Mouse (Mus musculus): Measurements from ENCODE around the gene Tollip. TPM values are rescaled to one million over a fixed set of nuclear protein-coding genes. Genes with fewer than 3 reads are reported as not detected.
"Not testable (repeated sequence)": the region's sequence is repeated elsewhere in the genome, so short reads cannot be mapped to it uniquely, and the experiment has no call there.

The Tollip gene
- polyA plus RNA-seq, 1 experiment = 232 TPM

DNA sequence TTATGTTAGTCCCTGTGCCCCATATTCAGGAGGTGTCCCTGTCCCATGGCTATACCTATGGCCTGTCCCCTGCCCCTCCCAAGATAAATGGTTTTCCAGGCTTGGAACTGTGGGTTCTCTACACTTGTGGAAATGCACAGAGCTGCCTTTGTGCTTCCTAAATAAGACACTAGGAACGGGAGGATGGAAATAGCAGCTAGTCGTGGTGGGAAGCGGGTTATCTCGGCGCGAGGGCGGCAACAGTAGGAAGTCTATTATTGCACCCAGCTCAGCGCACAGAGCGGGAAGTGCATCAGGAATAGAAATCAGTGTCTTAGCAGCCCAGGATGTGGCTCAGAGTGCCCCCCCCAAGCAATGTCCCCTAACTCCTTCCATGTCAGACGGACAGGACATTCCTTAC is 10.3 kb upstream of the Tollip start:
- no peaks in the 10 kb centered on the region; the same call in 1 of the 2 replicates for H3K36me3 ChIP-seq (ENCODE audit: control insufficient read depth, insufficient read depth, low read length)
- H3K27ac ChIP-seq (ENCODE audit: control insufficient read depth, insufficient read depth, low read depth, low read length) = no peak overlapping the region
- H3K4me1 ChIP-seq (ENCODE audit: control insufficient read depth, insufficient read depth, low read length) = peaks cover 4% of the 10 kb centered on the region
- no peaks in the 10 kb centered on the region for H3K27me3 ChIP-seq (ENCODE audit: control insufficient read depth, insufficient read depth, low read length)
- no peak overlapping the region for H3K4me3 ChIP-seq (ENCODE audit: control insufficient read depth, low read depth, low read length)
- TF ChIP-seq POLR2A (IDR thresholded peaks at IDR 0.05; ENCODE audit: control insufficient read depth, low read depth, low read length) = no peak
- no peak for TF ChIP-seq CTCF (IDR thresholded peaks at IDR 0.05; ENCODE audit: control insufficient read depth, insufficient read depth, insufficient replicate concordance, low read depth, low read length)

DNA sequence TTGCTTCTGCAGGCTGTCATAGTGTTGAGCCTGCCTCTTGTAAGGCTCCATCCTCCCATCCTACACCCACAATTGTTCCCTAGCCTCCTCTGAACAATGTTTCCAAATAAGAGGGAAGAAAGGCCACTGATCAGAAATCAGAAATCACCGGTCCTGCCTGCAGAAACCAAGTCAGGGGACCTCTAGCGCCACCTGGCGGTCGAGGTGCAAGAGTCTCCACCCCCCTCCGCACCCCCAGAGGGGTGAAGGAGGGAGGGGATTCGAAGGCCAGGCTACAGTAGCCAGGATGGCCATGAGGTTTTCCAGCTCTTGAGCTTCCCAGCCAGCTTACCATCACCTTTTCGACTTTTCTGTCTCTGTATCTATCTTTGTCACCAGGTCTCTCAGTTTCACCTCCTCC is 6.6 kb upstream of the Tollip start:
- TF ChIP-seq POLR2A (IDR thresholded peaks at IDR 0.05; ENCODE audit: control insufficient read depth, low read depth, low read length) = no peak
- TF ChIP-seq CTCF (IDR thresholded peaks at IDR 0.05; ENCODE audit: control insufficient read depth, insufficient read depth, insufficient replicate concordance, low read depth, low read length) = peak; percentile 77
- Histone ChIP-seq H3K36me3 (ENCODE audit: control insufficient read depth, insufficient read depth, low read length) (no peaks in the 10 kb centered on the region), H3K4me3 (ENCODE audit: control insufficient read depth, low read depth, low read length) (peak overlapping the region; percentile 84), H3K27ac (ENCODE audit: control insufficient read depth, insufficient read depth, low read depth, low read length) (peak overlapping the region; percentile 83), H3K4me1 (ENCODE audit: control insufficient read depth, insufficient read depth, low read length) (peaks cover 4% of the 10 kb centered on the region), H3K27me3 (ENCODE audit: control insufficient read depth, insufficient read depth, low read length) (no peaks in the 10 kb centered on the region)

DNA sequence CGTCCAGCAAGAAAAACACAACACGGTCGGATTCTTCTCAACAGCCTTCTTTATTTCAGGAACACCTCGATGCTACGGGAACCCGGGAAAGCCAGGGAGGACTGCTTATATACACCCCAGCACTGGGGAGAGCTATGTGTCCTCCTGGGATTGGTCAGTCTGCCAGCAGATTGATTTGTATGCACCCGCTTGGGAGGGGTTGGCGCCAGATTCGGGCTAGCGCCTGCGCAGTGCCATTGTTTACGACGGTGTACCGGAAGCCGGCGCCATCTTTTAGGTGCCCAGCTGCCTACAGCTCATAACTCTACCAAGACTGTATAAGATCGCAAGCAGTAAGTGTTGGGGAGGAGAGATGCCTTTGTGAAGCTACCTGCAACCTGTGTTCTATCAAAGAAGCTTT is 5.8 kb upstream of the Tollip start:
- not testable (repeated sequence) for H3K4me1 ChIP-seq (ENCODE audit: control insufficient read depth, insufficient read depth, low read length); H3K27me3 ChIP-seq (ENCODE audit: control insufficient read depth, insufficient read depth, low read length); H3K36me3 ChIP-seq (ENCODE audit: control insufficient read depth, insufficient read depth, low read length)
- Histone ChIP-seq H3K4me3 (ENCODE audit: control insufficient read depth, low read depth, low read length) (peak overlapping the region; percentile 84), H3K27ac (ENCODE audit: control insufficient read depth, insufficient read depth, low read depth, low read length) (peak overlapping the region; percentile 83)
- TF ChIP-seq POLR2A (IDR thresholded peaks at IDR 0.05; ENCODE audit: control insufficient read depth, low read depth, low read length) = 0 out of 2 replicates have a peak, but pooled peaks have one; percentile 8

DNA sequence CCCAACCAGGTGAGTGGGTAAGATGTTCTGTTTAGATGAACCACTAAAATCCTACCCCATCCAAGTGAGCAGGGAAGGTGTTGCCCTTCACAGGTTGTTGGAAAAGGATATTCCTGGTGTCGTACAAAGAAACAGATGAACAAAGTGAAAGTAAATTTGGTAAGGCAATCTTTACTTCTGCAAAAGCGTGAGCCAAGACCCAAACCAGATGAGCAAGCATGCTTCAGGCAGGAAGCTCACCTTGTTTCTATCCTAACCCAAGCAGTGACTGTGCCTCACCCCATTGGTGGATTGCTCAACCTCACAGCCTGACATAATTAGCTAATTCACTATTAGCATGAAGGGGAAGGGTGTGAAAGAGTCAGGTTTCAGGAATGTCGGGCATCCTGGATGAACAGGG is 7.0 kb downstream of the Tollip start:
- Histone ChIP-seq H3K4me3 (ENCODE audit: control insufficient read depth, low read depth, low read length) (no peak overlapping the region), H3K4me1 (ENCODE audit: control insufficient read depth, insufficient read depth, low read length) (no peaks in the 10 kb centered on the region), H3K27me3 (ENCODE audit: control insufficient read depth, insufficient read depth, low read length) (no peaks in the 10 kb centered on the region), H3K36me3 (ENCODE audit: control insufficient read depth, insufficient read depth, low read length) (no peaks in the 10 kb centered on the region), H3K27ac (ENCODE audit: control insufficient read depth, insufficient read depth, low read depth, low read length) (no peak overlapping the region)
- no peak for TF ChIP-seq POLR2A (IDR thresholded peaks at IDR 0.05; ENCODE audit: control insufficient read depth, low read depth, low read length)
- TF ChIP-seq CTCF (IDR thresholded peaks at IDR 0.05; ENCODE audit: control insufficient read depth, insufficient read depth, insufficient replicate concordance, low read depth, low read length) = no peak

DNA sequence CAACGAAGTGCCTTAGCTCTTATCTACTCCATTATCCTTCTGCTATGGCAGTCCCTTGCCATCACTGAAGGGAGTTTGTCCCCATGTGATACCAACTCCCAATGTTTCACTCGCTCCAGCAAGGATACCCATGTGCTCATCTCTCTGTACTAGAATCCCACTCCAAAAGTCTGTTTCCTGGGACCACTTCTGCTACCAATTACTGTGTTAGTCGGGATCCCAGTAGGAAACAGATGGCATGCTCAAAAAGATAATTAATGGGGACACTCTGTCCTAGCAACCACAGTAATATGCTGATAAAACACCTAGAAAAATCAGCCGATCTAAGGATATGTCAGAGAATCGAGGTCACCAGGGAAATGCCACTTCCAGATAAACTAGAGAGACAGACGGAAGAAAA is 9.7 kb downstream of the Tollip start:
- Histone ChIP-seq H3K4me1 (ENCODE audit: control insufficient read depth, insufficient read depth, low read length) (no peaks in the 10 kb centered on the region), H3K27ac (ENCODE audit: control insufficient read depth, insufficient read depth, low read depth, low read length) (no peak overlapping the region), H3K4me3 (ENCODE audit: control insufficient read depth, low read depth, low read length) (no peak overlapping the region), H3K36me3 (ENCODE audit: control insufficient read depth, insufficient read depth, low read length) (no peaks in the 10 kb centered on the region), H3K27me3 (ENCODE audit: control insufficient read depth, insufficient read depth, low read length) (no peaks in the 10 kb centered on the region)
- TF ChIP-seq POLR2A (IDR thresholded peaks at IDR 0.05; ENCODE audit: control insufficient read depth, low read depth, low read length) (no peak), CTCF (IDR thresholded peaks at IDR 0.05; ENCODE audit: control insufficient read depth, insufficient read depth, insufficient replicate concordance, low read depth, low read length) (no peak)

DNA sequence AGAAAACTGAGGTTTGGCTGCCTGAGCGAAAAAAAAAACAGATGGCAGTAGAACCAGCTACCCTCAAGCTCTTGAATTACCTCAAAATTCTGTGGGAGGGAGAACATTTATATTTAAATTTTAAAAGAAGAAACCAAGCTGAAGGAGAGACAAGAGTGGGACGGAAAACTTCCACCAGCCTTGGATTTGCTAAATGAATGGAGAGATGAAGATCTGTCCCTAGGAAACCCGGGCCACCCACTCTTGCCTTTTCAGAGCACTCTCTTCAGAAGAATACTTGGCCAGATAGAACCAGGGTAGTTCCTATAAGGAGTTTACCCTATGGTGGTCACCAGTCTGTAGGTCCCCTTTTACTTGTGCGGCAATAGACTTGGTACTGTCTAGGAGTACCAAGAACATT is 15.5 kb downstream of the Tollip start:
- H3K36me3 ChIP-seq (ENCODE audit: control insufficient read depth, insufficient read depth, low read length) = peaks cover 1% of the 10 kb centered on the region
- TF ChIP-seq POLR2A (IDR thresholded peaks at IDR 0.05; ENCODE audit: control insufficient read depth, low read depth, low read length) = no peak
- TF ChIP-seq CTCF (IDR thresholded peaks at IDR 0.05; ENCODE audit: control insufficient read depth, insufficient read depth, insufficient replicate concordance, low read depth, low read length) = no peak
- no peaks in the 10 kb centered on the region for H3K27me3 ChIP-seq (ENCODE audit: control insufficient read depth, insufficient read depth, low read length)
- H3K4me3 ChIP-seq (ENCODE audit: control insufficient read depth, low read depth, low read length) = peak overlapping the region; percentile 97
- peaks cover 2% of the 10 kb centered on the region for H3K4me1 ChIP-seq (ENCODE audit: control insufficient read depth, insufficient read depth, low read length)
- peak overlapping the region; percentile 90 for H3K27ac ChIP-seq (ENCODE audit: control insufficient read depth, insufficient read depth, low read depth, low read length)

DNA sequence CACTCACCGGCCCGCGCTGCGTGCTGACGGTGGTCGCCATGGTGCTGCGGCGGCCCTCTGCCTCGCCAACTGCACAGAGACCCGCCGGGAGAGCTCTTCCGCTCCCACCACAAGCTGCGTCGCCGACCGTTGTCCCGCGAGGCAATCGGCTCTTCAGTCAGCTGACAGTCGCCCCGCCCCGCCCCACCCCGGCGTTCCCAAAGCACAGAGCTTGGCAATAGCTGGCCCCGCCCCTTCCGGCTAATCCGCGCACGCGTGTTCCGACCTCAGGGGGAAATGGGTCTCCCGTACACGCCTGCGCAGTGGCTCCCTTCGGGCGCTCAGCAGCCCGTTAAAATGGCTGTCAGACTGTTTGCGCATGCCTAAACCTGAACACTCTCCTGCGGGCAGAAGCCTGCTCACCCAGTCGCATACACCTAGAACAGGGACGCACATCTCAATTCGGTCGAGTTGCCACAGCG is 16.0 kb downstream of the Tollip start:
- peaks cover 2% of the 10 kb centered on the region for H3K4me1 ChIP-seq (ENCODE audit: control insufficient read depth, insufficient read depth, low read length)
- peak overlapping the region; percentile 93 for H3K27ac ChIP-seq (ENCODE audit: control insufficient read depth, insufficient read depth, low read depth, low read length)
- no peaks in the 10 kb centered on the region for H3K27me3 ChIP-seq (ENCODE audit: control insufficient read depth, insufficient read depth, low read length)
- H3K4me3 ChIP-seq (ENCODE audit: control insufficient read depth, low read depth, low read length) = peak overlapping the region; percentile 97
- peaks cover 1% of the 10 kb centered on the region for H3K36me3 ChIP-seq (ENCODE audit: control insufficient read depth, insufficient read depth, low read length)
- TF ChIP-seq POLR2A (IDR thresholded peaks at IDR 0.05; ENCODE audit: control insufficient read depth, low read depth, low read length) (peak; percentile 95), CTCF (IDR thresholded peaks at IDR 0.05; ENCODE audit: control insufficient read depth, insufficient read depth, insufficient replicate concordance, low read depth, low read length) (no peak)

DNA sequence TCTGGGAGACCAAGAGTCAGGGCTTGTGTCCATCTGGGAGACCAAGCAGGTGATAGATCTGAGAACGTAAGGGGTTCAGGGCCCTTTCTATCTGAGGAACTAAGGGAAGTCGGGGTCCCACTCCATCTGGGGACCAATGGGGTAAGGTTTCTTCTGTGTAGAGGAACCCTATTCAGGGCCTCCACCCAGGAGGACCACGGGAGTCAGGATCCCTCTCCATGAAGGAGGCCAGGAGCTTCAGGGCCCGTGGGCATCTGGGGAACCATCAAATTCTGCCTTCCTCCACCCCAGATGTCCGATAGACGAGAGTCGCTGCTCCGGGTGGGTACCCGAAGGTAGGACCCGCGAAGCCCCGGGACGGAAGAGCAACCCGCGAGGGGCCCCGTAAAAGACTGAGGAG is 16.5 kb downstream of the Tollip start:
- Histone ChIP-seq H3K27me3 (ENCODE audit: control insufficient read depth, insufficient read depth, low read length) (no peaks in the 10 kb centered on the region), H3K4me3 (ENCODE audit: control insufficient read depth, low read depth, low read length) (peak overlapping the region; percentile 97), H3K27ac (ENCODE audit: control insufficient read depth, insufficient read depth, low read depth, low read length) (peak overlapping the region; percentile 93), H3K4me1 (ENCODE audit: control insufficient read depth, insufficient read depth, low read length) (peaks cover 2% of the 10 kb centered on the region), H3K36me3 (ENCODE audit: control insufficient read depth, insufficient read depth, low read length) (peaks cover 1% of the 10 kb centered on the region)
- TF ChIP-seq CTCF (IDR thresholded peaks at IDR 0.05; ENCODE audit: control insufficient read depth, insufficient read depth, insufficient replicate concordance, low read depth, low read length) = no peak
- TF ChIP-seq POLR2A (IDR thresholded peaks at IDR 0.05; ENCODE audit: control insufficient read depth, low read depth, low read length) = no peak
